Mouse (Mus musculus): ENCODE measurements around the gene Cxcl16. TPM values are rescaled to one million over a fixed set of nuclear protein-coding genes. Genes with fewer than 3 reads are reported as not detected.

Gene Cxcl16
- polyA plus RNA-seq, 1 experiment from 2014 or later, result 7.3 TPM

- H3K4me3 ChIP-seq (ENCODE audit: low read length), result no peak overlapping the region
Observed at GRCm38 (mm10) chr11:70463970-70464369, 4.2 kb upstream of the Cxcl16 start.

DNA sequence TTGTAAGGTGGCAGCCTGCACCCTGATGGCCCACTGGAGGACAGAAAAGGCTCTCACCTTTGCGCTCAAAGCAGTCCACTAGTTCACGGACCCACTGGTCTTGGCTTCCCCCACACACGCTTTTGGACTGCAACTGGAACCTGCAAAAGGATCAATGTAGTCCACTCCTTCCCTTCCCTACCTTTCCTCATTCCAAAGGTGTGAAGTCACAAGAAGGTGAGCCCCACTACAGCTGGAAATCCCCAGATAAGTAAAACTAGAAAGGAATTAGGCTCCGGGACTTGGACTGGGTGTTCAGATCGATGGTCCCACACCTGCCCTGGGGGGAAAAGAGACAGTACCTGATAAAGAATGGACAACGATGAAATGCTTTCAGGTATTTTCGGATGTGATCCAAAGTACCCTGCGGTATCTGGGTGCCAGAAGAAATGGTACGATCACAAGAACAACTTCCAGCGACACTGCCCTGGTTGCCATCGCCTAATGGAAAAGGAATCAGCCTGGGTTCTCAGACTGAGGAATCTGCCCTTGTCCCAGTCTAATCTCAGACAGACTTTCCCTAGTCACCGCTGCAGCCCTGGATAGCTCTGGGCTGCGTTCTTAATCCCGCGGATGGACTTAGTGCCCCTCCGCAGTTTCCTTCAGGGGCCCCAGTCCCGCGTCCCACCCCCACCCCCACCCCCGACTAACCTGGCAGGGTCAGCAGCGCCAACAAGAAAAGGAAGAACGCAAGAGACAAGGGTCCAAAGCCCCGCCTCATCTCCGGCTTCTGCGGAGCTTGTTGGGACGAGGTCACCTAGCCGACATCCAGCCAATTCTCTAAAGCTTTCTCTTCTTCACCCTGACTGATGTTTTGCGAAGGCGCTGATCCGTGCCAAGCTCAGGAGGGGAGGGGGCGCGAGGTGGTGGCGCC, 840 bp downstream of the Cxcl16 start, which contains the start of gene Zmynd15:
Gene Zmynd15, plus strand, starts transcription at position 746 of the 913 bp plus-strand sequence.
- peak within 1 kb of the TSS; percentile 46 for H3K4me3 ChIP-seq (ENCODE audit: low read length)
- peak within 1 kb of the TSS; percentile 82 for H3K4me2 ChIP-seq (ENCODE audit: low read length)
- ATAC-seq, result no peak
- peak within 1 kb of the TSS; percentile 67 for H3K9ac ChIP-seq (ENCODE audit: low read depth, low read length)
- peaks cover 6% of the 10 kb centered on the region for H3K4me1 ChIP-seq (ENCODE audit: control insufficient read depth, insufficient read depth, low read depth, low read length)
- WGBS, result 19% methylated on average over 32 of the region's 32 CpGs
- H3K9me3 ChIP-seq (ENCODE audit: control insufficient read depth, low read length), result no peaks in the 10 kb centered on the region
- peaks cover 13% of the 10 kb centered on the region for H3K27me3 ChIP-seq (replicated peaks; ENCODE audit: control insufficient read depth, insufficient read depth, low read length)
- no peak within 1 kb of the TSS for H3K27ac ChIP-seq (ENCODE audit: low read depth, low read length)
- no peaks in the 10 kb centered on the region for H3K36me3 ChIP-seq (ENCODE audit: control insufficient read depth, insufficient read depth, low read length)

More at GRCm38 (mm10) chr11:70463970-70464369, 4.2 kb upstream of the Cxcl16 start:
- H3K4me1 ChIP-seq (ENCODE audit: control insufficient read depth, insufficient read depth, low read depth, low read length), result peaks cover 10% of the 10 kb centered on the region
- no peak overlapping the region for H3K4me2 ChIP-seq (ENCODE audit: low read length)
- no peak overlapping the region for H3K27ac ChIP-seq (ENCODE audit: low read depth, low read length)
- H3K9ac ChIP-seq (ENCODE audit: low read depth, low read length), result no peak overlapping the region
- WGBS, result 79% methylated on average over 5 of the region's 5 CpGs
- H3K36me3 ChIP-seq (ENCODE audit: control insufficient read depth, insufficient read depth, low read length), result no peaks in the 10 kb centered on the region
- peaks cover 9% of the 10 kb centered on the region; the same call in 1 of the 2 replicates for H3K27me3 ChIP-seq (replicated peaks; ENCODE audit: control insufficient read depth, insufficient read depth, low read length)
- no peaks in the 10 kb centered on the region for H3K9me3 ChIP-seq (ENCODE audit: control insufficient read depth, low read length)
- no peak for ATAC-seq

DNA sequence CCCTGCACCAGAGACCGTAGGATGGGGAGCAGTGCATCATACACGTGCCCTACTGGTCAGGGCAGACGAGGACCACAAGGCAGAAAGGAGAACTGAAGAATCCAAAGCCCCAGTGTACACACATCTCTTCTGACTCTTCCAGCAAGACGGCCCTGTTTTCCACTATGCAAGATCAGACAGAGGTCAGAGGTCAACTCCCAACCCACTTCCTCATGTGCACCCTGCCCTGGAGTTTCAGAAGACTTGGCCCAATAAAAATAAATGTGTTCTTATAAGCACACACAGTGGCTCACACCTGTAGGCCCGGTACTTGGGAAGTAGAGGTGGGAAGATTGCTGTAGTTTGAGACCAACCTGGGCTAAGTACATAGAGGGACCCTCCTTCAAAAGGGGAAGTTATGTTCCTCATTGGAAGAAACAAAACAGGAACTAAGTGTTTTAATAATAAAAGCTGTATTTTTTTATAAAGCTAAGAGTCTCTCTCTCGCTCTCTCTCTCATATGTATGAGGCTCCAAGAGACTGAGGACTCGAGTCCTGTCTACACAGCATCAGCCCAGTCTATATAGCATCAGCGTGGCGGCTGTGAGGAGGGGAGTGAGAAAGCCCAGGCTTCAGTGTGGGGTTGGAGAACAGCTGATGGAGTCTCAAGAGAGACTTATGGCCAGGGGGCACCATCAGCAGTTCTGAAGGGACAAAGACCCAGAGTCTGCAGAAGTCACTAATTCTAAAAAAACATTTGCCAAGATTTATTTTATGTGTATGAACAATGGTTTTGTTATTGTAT, 6.3 kb downstream of the Cxcl16 start:
- H3K27me3 ChIP-seq (replicated peaks; ENCODE audit: control insufficient read depth, insufficient read depth, low read length), result peaks cover under 1% of the 10 kb centered on the region
- peak overlapping the region; percentile 57 for H3K4me2 ChIP-seq (ENCODE audit: low read length)
- no peaks in the 10 kb centered on the region for H3K9me3 ChIP-seq (ENCODE audit: control insufficient read depth, low read length)
- H3K27ac ChIP-seq (ENCODE audit: low read depth, low read length), result no peak overlapping the region
- no peak overlapping the region for H3K4me3 ChIP-seq (ENCODE audit: low read length)
- H3K4me1 ChIP-seq (ENCODE audit: control insufficient read depth, insufficient read depth, low read depth, low read length), result peaks cover 7% of the 10 kb centered on the region
- WGBS, result 93% methylated on average over 9 of the region's 9 CpGs
- ATAC-seq, result no peak
- no peaks in the 10 kb centered on the region for H3K36me3 ChIP-seq (ENCODE audit: control insufficient read depth, insufficient read depth, low read length)
- no peak overlapping the region for H3K9ac ChIP-seq (ENCODE audit: low read depth, low read length)

DNA sequence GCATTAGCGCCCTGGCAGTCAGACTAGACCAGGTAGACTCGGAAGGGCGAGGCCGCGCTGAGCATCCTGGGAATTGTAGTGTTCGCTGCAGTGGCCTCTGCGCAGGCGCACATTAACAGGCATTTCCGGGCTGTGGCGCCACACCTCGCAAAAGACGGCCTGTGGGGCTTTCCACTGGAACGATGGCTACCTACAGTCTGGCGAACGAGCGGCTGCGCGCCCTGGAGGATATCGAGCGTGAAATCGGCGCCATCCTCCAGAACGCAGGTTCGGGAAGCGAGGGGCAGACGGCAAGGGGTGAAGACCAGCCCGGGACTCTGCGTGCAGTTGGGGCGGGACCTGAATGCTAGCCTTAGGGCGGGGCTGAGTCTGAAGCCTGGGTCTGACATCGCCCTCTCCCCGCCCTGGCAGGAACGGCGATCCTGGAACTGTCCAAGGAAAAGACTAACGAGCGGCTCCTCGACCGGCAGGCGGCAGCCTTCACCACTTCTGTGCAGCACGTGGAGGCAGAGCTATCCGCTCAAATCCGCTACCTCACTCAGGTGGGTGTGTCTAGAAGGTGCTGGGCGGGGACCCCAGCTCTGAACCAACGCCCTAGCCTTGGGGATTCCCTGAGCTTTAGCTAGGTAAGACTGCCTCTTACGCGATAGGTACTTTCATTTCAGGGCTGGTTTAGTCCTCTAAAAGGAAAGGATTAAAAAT, 7.8 kb downstream of the Cxcl16 start, which contains the start of gene Med11:
Gene Med11, plus strand, starts transcription at position 123 of the 702 bp plus-strand sequence.
- H3K9ac ChIP-seq (ENCODE audit: low read depth, low read length), result peak within 1 kb of the TSS; percentile 92
- peak within 1 kb of the TSS; percentile 98 for H3K27ac ChIP-seq (ENCODE audit: low read depth, low read length)
- WGBS, result under 1% methylated on average over 39 of the region's 46 CpGs
- peak within 1 kb of the TSS; percentile 76 for H3K4me3 ChIP-seq (ENCODE audit: low read length)
- peak; percentile 98 for ATAC-seq
- no peaks in the 10 kb centered on the region for H3K27me3 ChIP-seq (replicated peaks; ENCODE audit: control insufficient read depth, insufficient read depth, low read length)
- H3K9me3 ChIP-seq (ENCODE audit: control insufficient read depth, low read length), result no peaks in the 10 kb centered on the region
- no peaks in the 10 kb centered on the region for H3K36me3 ChIP-seq (ENCODE audit: control insufficient read depth, insufficient read depth, low read length)
- peak within 1 kb of the TSS; percentile 57 for H3K4me2 ChIP-seq (ENCODE audit: low read length)
- H3K4me1 ChIP-seq (ENCODE audit: control insufficient read depth, insufficient read depth, low read depth, low read length), result peaks cover 7% of the 10 kb centered on the region

- Histone ChIP-seq H3K4me1 (ENCODE audit: control insufficient read depth, insufficient read depth, low read depth, low read length) (peaks cover 7% of the 10 kb centered on the region), H3K27me3 (replicated peaks; ENCODE audit: control insufficient read depth, insufficient read depth, low read length) (no peaks in the 10 kb centered on the region), H3K4me2 (ENCODE audit: low read length) (no peak overlapping the region), H3K4me3 (ENCODE audit: low read length) (no peak overlapping the region), H3K9me3 (ENCODE audit: control insufficient read depth, low read length) (no peaks in the 10 kb centered on the region), H3K9ac (ENCODE audit: low read depth, low read length) (no peak overlapping the region), H3K36me3 (ENCODE audit: control insufficient read depth, insufficient read depth, low read length) (no peaks in the 10 kb centered on the region), H3K27ac (ENCODE audit: low read depth, low read length) (no peak overlapping the region)
- ATAC-seq, result no peak
- WGBS, result 84% methylated on average over 2 of the region's 2 CpGs
Observed at GRCm38 (mm10) chr11:70450926-70451325, 8.9 kb downstream of the Cxcl16 start.

- WGBS, result 73% methylated on average over 1 of the region's 1 CpGs
- no peaks in the 10 kb centered on the region for H3K4me1 ChIP-seq (ENCODE audit: control insufficient read depth, insufficient read depth, low read depth, low read length)
- H3K4me2 ChIP-seq (ENCODE audit: low read length), result no peak overlapping the region
- ATAC-seq, result no peak
- no peaks in the 10 kb centered on the region for H3K27me3 ChIP-seq (replicated peaks; ENCODE audit: control insufficient read depth, insufficient read depth, low read length)
- H3K27ac ChIP-seq (ENCODE audit: low read depth, low read length), result no peak overlapping the region
- H3K9ac ChIP-seq (ENCODE audit: low read depth, low read length), result no peak overlapping the region
- no peak overlapping the region for H3K4me3 ChIP-seq (ENCODE audit: low read length)
- H3K36me3 ChIP-seq (ENCODE audit: control insufficient read depth, insufficient read depth, low read length), result no peaks in the 10 kb centered on the region; the same call in 1 of the 2 replicates
- no peaks in the 10 kb centered on the region for H3K9me3 ChIP-seq (ENCODE audit: control insufficient read depth, low read length)
Observed at GRCm38 (mm10) chr11:70447373-70447772, 12.4 kb downstream of the Cxcl16 start.

GRCm38 (mm10) chr11:70446756-70447155, 13.0 kb downstream of the Cxcl16 start:
- no peak overlapping the region for H3K4me2 ChIP-seq (ENCODE audit: low read length)
- H3K9me3 ChIP-seq (ENCODE audit: control insufficient read depth, low read length), result no peaks in the 10 kb centered on the region
- WGBS, result 54% methylated on average over 3 of the region's 3 CpGs
- no peaks in the 10 kb centered on the region for H3K4me1 ChIP-seq (ENCODE audit: control insufficient read depth, insufficient read depth, low read depth, low read length)
- no peak overlapping the region for H3K27ac ChIP-seq (ENCODE audit: low read depth, low read length)
- no peak overlapping the region for H3K9ac ChIP-seq (ENCODE audit: low read depth, low read length)
- no peak for ATAC-seq
- no peak overlapping the region for H3K4me3 ChIP-seq (ENCODE audit: low read length)
- H3K36me3 ChIP-seq (ENCODE audit: control insufficient read depth, insufficient read depth, low read length), result peaks cover 5% of the 10 kb centered on the region; the same call in 1 of the 2 replicates
- no peaks in the 10 kb centered on the region for H3K27me3 ChIP-seq (replicated peaks; ENCODE audit: control insufficient read depth, insufficient read depth, low read length)

DNA sequence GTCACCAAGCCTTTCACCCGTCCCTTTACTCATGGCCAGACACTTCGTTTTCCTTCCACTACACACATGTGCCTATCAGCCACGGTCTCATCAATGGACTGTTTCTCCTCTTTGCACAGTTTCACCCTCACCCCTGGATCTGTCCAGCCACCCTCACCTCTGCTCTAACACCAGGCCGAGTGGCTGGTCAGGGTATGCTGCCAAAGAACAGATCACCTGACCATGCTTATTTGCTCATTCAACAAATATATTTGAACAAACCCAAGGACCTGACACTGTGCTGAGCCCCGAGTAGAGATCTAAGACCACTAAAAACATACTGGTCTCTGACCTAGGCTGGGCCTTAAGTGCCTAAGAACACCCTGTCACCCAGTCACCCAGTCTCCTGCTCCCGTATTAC, 15.1 kb downstream of the Cxcl16 start:
- Histone ChIP-seq H3K4me3 (ENCODE audit: low read length) (no peak overlapping the region), H3K9ac (ENCODE audit: low read depth, low read length) (no peak overlapping the region), H3K36me3 (ENCODE audit: control insufficient read depth, insufficient read depth, low read length) (peaks cover 11% of the 10 kb centered on the region), H3K4me2 (ENCODE audit: low read length) (no peak overlapping the region), H3K27me3 (replicated peaks; ENCODE audit: control insufficient read depth, insufficient read depth, low read length) (no peaks in the 10 kb centered on the region), H3K4me1 (ENCODE audit: control insufficient read depth, insufficient read depth, low read depth, low read length) (no peaks in the 10 kb centered on the region), H3K9me3 (ENCODE audit: control insufficient read depth, low read length) (no peaks in the 10 kb centered on the region), H3K27ac (ENCODE audit: low read depth, low read length) (no peak overlapping the region)
- 81% methylated on average over 6 of the region's 6 CpGs for whole genome bisulfite sequencing
- no peak for ATAC-seq

All from hindbrain, embryonic 16.5 days (tissue).